Mouse (Mus musculus) hindbrain, postnatal 0 days (tissue): ENCODE results near the gene Ube2h. TPM values are rescaled to one million over a fixed set of nuclear protein-coding genes. Genes with fewer than 3 reads are reported as not detected.

Experiments
- ATAC-seq: fragments of 200-750 bp; cut with Nextera tagmentation; 2 replicates; pipeline ENCODE4 v1.8.0; 2017; ENCODE audit warnings: mild to moderate bottlenecking, moderate TSS enrichment, moderate library complexity
- DNase-seq: peaks from one replicate; pipeline ENCODE4 v3.0.0-alpha.2; 2015; ENCODE audit warnings: low spot score
- H3K27ac ChIP-seq: fragments of 300-500 bp; sonication (generic); 2 replicates; pipeline ENCODE4 v1.5.1; 2014; ENCODE audit warnings: mild to moderate bottlenecking
- H3K27me3 ChIP-seq: fragments of 300-500 bp; sonication (generic); 2 replicates; pipeline ENCODE4 v1.6.1; 2014; ENCODE audit warnings: low read length, mixed read lengths; ENCODE audit not compliant: insufficient read depth
- H3K36me3 ChIP-seq: fragments of 300-500 bp; sonication (generic); 2 replicates; pipeline ENCODE4 v1.6.1; 2014; ENCODE audit warnings: low read length, mixed read lengths; ENCODE audit not compliant: insufficient read depth
- H3K4me1 ChIP-seq: fragments of 300-500 bp; sonication (generic); 2 replicates; pipeline ENCODE4 v1.6.1; 2014; ENCODE audit warnings: antibody characterized with exemption, low read length, mixed read lengths; ENCODE audit not compliant: insufficient read depth
- H3K4me2 ChIP-seq: fragments of 300-500 bp; sonication (generic); 2 replicates; pipeline ENCODE4 v1.6.1; 2014; ENCODE audit warnings: low read depth, mild to moderate bottlenecking, low read length, moderate library complexity, mixed read lengths
- H3K4me3 ChIP-seq: fragments of 300-500 bp; sonication (generic); 2 replicates; pipeline ENCODE4 v1.5.1; 2014; ENCODE audit warnings: low read length
- H3K9ac ChIP-seq: fragments of 300-500 bp; sonication (generic); replicated peaks from 2 replicates; pipeline ENCODE4 v1.6.1; 2014; ENCODE audit warnings: mild to moderate bottlenecking, low read length, moderate library complexity, mixed read lengths
- H3K9me3 ChIP-seq: fragments of 300-500 bp; sonication (generic); 2 replicates; pipeline ENCODE4 v1.6.1; 2016; ENCODE audit warnings: low read length, mixed read lengths
- CTCF ChIP-seq: IDR thresholded peaks from 2 replicates; pipeline ENCODE4 v1.5.1; 2016; ENCODE audit warnings: antibody characterized with exemption, control low read depth, low read depth
- WGBS: fragments of 180-500 bp; shearing (Covaris S2); extraction: QIAGEN DNeasy Blood & Tissue Kit; methylation state at CpG from one replicate; pipeline ENCODE4 v1.1.7; 2014; 5-methylcytosine and 5-hydroxymethylcytosine counted together
- polyA plus RNA-seq: library from polyadenylated mRNA; unstranded; fragments of >200 nt; fragmentation: Nextera tagmentation; extraction: Ambion mirVana; gene quantifications from 2 replicates; pipeline ENCODE4 v1.2.1, GENCODE M21; 2015
- total RNA-seq: library from RNA; depleted of rRNA; stranded (reverse); fragments of >200 nt; gene quantifications from 2 replicates; pipeline ENCODE4 v1.2.3, GENCODE M21; 2014

Gene Ube2h
- total and polyA plus RNA-seq, 2 experiments from 2014 or later: 41.6 to 42.1 TPM

- Histone ChIP-seq H3K36me3 (no peaks in the 10 kb centered on the region), H3K4me1 (no peaks in the 10 kb centered on the region), H3K27me3 (no peaks in the 10 kb centered on the region), H3K4me3 (no peak overlapping the region), H3K9ac (no peak overlapping the region), H3K4me2 (no peak overlapping the region), H3K27ac (no peak overlapping the region), H3K9me3 (no peaks in the 10 kb centered on the region)
- DNase-seq (no peak), ATAC-seq (no peak)
- TF ChIP-seq CTCF: no peak
- 75% methylated on average over 5 of the region's 5 CpGs for WGBS
These were observed 76.0 kb downstream of the Ube2h start for GRCm38 (mm10) chr6:30228353-30228752.

- Histone ChIP-seq H3K27me3 (no peaks in the 10 kb centered on the region), H3K36me3 (no peaks in the 10 kb centered on the region), H3K27ac (no peak overlapping the region), H3K4me1 (no peaks in the 10 kb centered on the region), H3K4me3 (no peak overlapping the region), H3K9ac (no peak overlapping the region), H3K4me2 (no peak overlapping the region), H3K9me3 (no peaks in the 10 kb centered on the region)
- TF ChIP-seq CTCF: no peak
- no peak for ATAC-seq
- no peak for DNase-seq
- 83% methylated on average over 7 of the region's 7 CpGs for WGBS
These were observed 77.2 kb downstream of the Ube2h start for GRCm38 (mm10) chr6:30226971-30227700.

GRCm38 (mm10) chr6:30224693-30225092 lies 79.6 kb downstream of the Ube2h start:
- no peak overlapping the region for H3K4me2 ChIP-seq
- no peaks in the 10 kb centered on the region for H3K9me3 ChIP-seq
- DNase-seq (no peak), ATAC-seq (no peak)
- no peak for TF ChIP-seq CTCF
- H3K27ac ChIP-seq: no peak overlapping the region
- H3K27me3 ChIP-seq: no peaks in the 10 kb centered on the region
- WGBS: 84% methylated on average over 1 of the region's 1 CpGs
- H3K36me3 ChIP-seq: peaks cover 11% of the 10 kb centered on the region; the same call in 1 of the 2 replicates
- no peaks in the 10 kb centered on the region for H3K4me1 ChIP-seq
- no peak overlapping the region for H3K9ac ChIP-seq
- no peak overlapping the region for H3K4me3 ChIP-seq

DNA sequence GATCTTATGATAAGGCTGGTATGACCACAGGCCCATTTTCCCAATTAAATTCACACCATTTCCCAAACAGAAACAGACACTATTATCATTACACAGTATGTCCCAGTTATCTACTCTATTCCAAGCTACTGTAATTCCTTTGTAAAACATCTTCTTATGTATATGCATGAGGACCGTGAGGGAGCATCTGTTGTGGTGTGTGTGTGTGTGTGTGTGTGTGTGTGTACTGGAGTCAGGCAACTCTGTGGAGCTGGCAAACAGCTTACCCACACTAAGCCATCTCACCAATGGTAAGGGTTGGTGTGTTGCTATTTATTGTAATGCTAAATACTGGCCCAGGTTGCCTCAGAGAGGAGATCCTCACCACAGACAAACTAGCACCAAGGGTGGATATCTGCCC lies 82.0 kb downstream of the Ube2h start:
- Histone ChIP-seq H3K4me1 (no peaks in the 10 kb centered on the region), H3K4me2 (no peak overlapping the region), H3K9me3 (no peaks in the 10 kb centered on the region), H3K27me3 (no peaks in the 10 kb centered on the region), H3K27ac (no peak overlapping the region), H3K4me3 (no peak overlapping the region), H3K36me3 (peaks cover 17% of the 10 kb centered on the region; the same call in 1 of the 2 replicates), H3K9ac (no peak overlapping the region)
- DNase-seq: no peak
- WGBS: 48% methylated on average over 1 of the region's 1 CpGs
- TF ChIP-seq CTCF: no peak
- ATAC-seq: no peak

DNA sequence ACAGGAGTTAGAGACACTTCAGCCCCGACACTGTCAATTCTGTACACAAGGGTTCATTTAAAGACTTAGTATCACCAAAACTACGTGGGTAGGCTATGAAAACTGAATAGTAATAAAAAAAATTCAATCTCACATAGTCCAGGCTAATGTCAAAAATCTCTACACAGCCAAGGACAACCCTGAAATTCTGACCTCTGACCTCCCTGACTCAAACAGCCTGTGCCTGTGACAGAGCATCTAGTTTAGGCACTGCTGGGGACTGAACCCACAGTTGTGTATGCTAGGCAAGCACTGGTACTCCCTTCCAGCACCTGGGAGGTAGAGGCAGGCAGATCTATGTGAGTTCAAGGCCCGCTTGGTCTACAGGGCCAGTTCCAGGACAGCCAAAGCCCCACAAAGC lies 86.8 kb downstream of the Ube2h start:
- WGBS: 92% methylated on average over 3 of the region's 3 CpGs
- no peak for DNase-seq
- Histone ChIP-seq H3K36me3 (peaks cover 21% of the 10 kb centered on the region; the same call in 1 of the 2 replicates), H3K27me3 (no peaks in the 10 kb centered on the region), H3K4me1 (no peaks in the 10 kb centered on the region), H3K4me3 (no peak overlapping the region), H3K9me3 (no peaks in the 10 kb centered on the region), H3K4me2 (no peak overlapping the region), H3K9ac (no peak overlapping the region), H3K27ac (no peak overlapping the region)
- no peak for ATAC-seq
- TF ChIP-seq CTCF: no peak

DNA sequence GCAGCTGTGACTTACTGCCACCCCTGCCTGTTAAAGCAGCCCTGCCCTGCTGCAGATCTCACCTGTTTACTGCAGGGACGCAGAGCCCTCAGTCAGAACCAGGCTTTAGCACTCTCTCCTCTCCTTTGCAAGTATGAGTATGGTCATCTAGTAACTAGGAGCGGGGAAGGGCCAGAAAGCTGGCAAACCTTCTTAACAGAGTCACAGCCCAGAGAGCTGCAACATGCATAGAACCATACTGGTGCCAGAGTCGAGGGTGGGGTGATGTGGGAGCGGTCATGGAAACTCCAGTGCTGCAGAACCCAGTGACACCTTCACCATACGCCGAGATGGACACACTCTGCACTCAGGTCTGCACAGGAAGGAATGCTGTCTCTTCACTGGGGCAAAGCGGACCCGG lies 91.9 kb downstream of the Ube2h start:
- no peak overlapping the region for H3K9ac ChIP-seq
- H3K4me2 ChIP-seq: no peak overlapping the region
- no peaks in the 10 kb centered on the region for H3K27me3 ChIP-seq
- TF ChIP-seq CTCF: no peak
- WGBS: 95% methylated on average over 8 of the region's 8 CpGs
- H3K27ac ChIP-seq: no peak overlapping the region
- H3K4me3 ChIP-seq: no peak overlapping the region
- 0 out of 2 replicates have a peak, but pooled peaks cover 4% of the 10 kb centered on the region for H3K36me3 ChIP-seq
- DNase-seq (no peak), ATAC-seq (no peak)
- no peaks in the 10 kb centered on the region for H3K4me1 ChIP-seq
- H3K9me3 ChIP-seq: no peaks in the 10 kb centered on the region
